Mouse (Mus musculus) embryonic facial prominence, embryonic 15.5 days (tissue): ENCODE results near the gene Sf3a2. TPM values are rescaled to one million over a fixed set of nuclear protein-coding genes. Genes with fewer than 3 reads are reported as not detected.
A peak's percentile ranks its signal among the peaks of the same experiment; 100 is the strongest.

Source experiments
- ATAC-seq: fragments of 200-750 bp; cut with Nextera tagmentation; 2 replicates; pipeline ENCODE4 v1.8.0; 2017; ENCODE audit warnings: low read depth, moderate TSS enrichment; ENCODE audit not compliant: insufficient number of reproducible peaks, low FRiP score, low TSS enrichment
- H3K27ac ChIP-seq: fragments of 300-500 bp; sonication (generic); replicated peaks from 2 replicates; pipeline ENCODE4 v1.5.1; 2015; ENCODE audit warnings: mild to moderate bottlenecking, inconsistent platforms
- H3K27me3 ChIP-seq: fragments of 300-500 bp; sonication (generic); 2 replicates; pipeline ENCODE4 v1.6.1; 2015; ENCODE audit warnings: inconsistent platforms
- H3K36me3 ChIP-seq: fragments of 300-500 bp; sonication (generic); 2 replicates; pipeline ENCODE4 v1.6.1; 2015; ENCODE audit warnings: mild to moderate bottlenecking, inconsistent platforms
- H3K4me1 ChIP-seq: fragments of 300-500 bp; sonication (generic); 2 replicates; pipeline ENCODE4 v1.6.1; 2015; ENCODE audit warnings: inconsistent platforms
- H3K4me2 ChIP-seq: fragments of 300-500 bp; sonication (generic); replicated peaks from 2 replicates; pipeline ENCODE4 v1.6.1; 2015; ENCODE audit warnings: mild to moderate bottlenecking, inconsistent platforms
- H3K4me3 ChIP-seq: fragments of 300-500 bp; sonication (generic); replicated peaks from 2 replicates; pipeline ENCODE4 v1.5.1; 2015; ENCODE audit warnings: mild to moderate bottlenecking, inconsistent platforms
- H3K9ac ChIP-seq: fragments of 300-500 bp; sonication (generic); 2 replicates; pipeline ENCODE4 v1.6.1; 2015; ENCODE audit warnings: inconsistent platforms
- H3K9me3 ChIP-seq: fragments of 300-500 bp; sonication (generic); replicated peaks from 2 replicates; pipeline ENCODE4 v1.6.1; 2016; ENCODE audit warnings: inconsistent platforms
- WGBS: fragments of 180-500 bp; shearing (Covaris S2); methylation state at CpG from one replicate; pipeline ENCODE4 v1.1.7; 2015; 5-methylcytosine and 5-hydroxymethylcytosine counted together
- polyA plus RNA-seq: library from polyadenylated mRNA; unstranded; fragments of >200 nt; fragmentation: Nextera tagmentation; extraction: Ambion mirVana; gene quantifications from 2 replicates; pipeline ENCODE4 v1.2.1, GENCODE M21; 2015

Sf3a2 gene
- polyA plus RNA-seq, 1 experiment from 2014 or later = 79.7 TPM

GRCm38 (mm10) chr10:80776358-80776869 is 21.6 kb upstream of the Sf3a2 start:
- no peak overlapping the region for H3K4me3 ChIP-seq
- H3K27ac ChIP-seq = no peak overlapping the region
- no peaks in the 10 kb centered on the region for H3K9me3 ChIP-seq
- H3K4me1 ChIP-seq = peaks cover 32% of the 10 kb centered on the region
- H3K27me3 ChIP-seq = no peaks in the 10 kb centered on the region
- no peak overlapping the region for H3K9ac ChIP-seq
- H3K36me3 ChIP-seq = peaks cover 93% of the 10 kb centered on the region
- 70% methylated on average over 6 of the region's 6 CpGs for WGBS
- ATAC-seq = no peak
- no peak overlapping the region for H3K4me2 ChIP-seq

DNA sequence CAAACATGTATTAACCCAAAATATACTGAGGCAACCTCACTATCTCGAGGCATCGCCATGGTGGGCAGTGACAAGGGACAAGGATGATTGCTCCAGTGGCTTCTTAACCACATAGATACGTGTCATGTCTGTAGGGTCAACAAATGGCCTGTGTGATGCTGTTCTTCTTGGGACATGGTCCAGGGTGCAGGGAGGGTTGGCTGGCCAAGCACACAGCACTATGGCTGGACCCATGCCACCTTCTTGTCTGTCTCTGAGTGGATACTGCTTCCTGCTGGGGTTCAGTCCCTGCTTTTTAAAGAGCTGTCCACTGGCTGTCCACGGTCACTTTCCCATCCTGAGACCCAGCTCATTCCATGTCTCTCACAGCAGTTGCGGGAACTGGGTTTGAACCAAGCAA is 20.9 kb upstream of the Sf3a2 start:
- no peak overlapping the region for H3K4me3 ChIP-seq
- ATAC-seq = no peak
- peaks cover 32% of the 10 kb centered on the region for H3K4me1 ChIP-seq
- no peak overlapping the region for H3K4me2 ChIP-seq
- no peaks in the 10 kb centered on the region for H3K9me3 ChIP-seq
- peaks cover 93% of the 10 kb centered on the region for H3K36me3 ChIP-seq
- H3K27me3 ChIP-seq = no peaks in the 10 kb centered on the region
- WGBS = 85% methylated on average over 5 of the region's 5 CpGs
- no peak overlapping the region for H3K27ac ChIP-seq
- no peak overlapping the region for H3K9ac ChIP-seq

- Histone ChIP-seq H3K9me3 (no peaks in the 10 kb centered on the region), H3K27me3 (no peaks in the 10 kb centered on the region), H3K4me3 (no peak overlapping the region), H3K4me1 (peaks cover 16% of the 10 kb centered on the region), H3K27ac (no peak overlapping the region), H3K4me2 (no peak overlapping the region), H3K36me3 (peaks cover 97% of the 10 kb centered on the region), H3K9ac (no peak overlapping the region)
- ATAC-seq = no peak
Observed at GRCm38 (mm10) chr10:80779565-80779964, 18.4 kb upstream of the Sf3a2 start.

- Histone ChIP-seq H3K4me3 (no peak overlapping the region), H3K9me3 (no peaks in the 10 kb centered on the region), H3K9ac (no peak overlapping the region), H3K27me3 (no peaks in the 10 kb centered on the region), H3K27ac (no peak overlapping the region), H3K4me2 (no peak overlapping the region), H3K4me1 (no peaks in the 10 kb centered on the region), H3K36me3 (peaks cover 99% of the 10 kb centered on the region)
- 98% methylated on average over 2 of the region's 2 CpGs for WGBS
- ATAC-seq = no peak
Observed at GRCm38 (mm10) chr10:80784302-80784701, 13.7 kb upstream of the Sf3a2 start.

- Histone ChIP-seq H3K9ac (no peak overlapping the region), H3K4me2 (no peak overlapping the region), H3K9me3 (no peaks in the 10 kb centered on the region), H3K4me3 (no peak overlapping the region), H3K36me3 (peaks cover 97% of the 10 kb centered on the region), H3K27me3 (no peaks in the 10 kb centered on the region), H3K27ac (no peak overlapping the region), H3K4me1 (no peaks in the 10 kb centered on the region)
- WGBS = 87% methylated on average over 12 of the region's 12 CpGs
- no peak for ATAC-seq
Observed at GRCm38 (mm10) chr10:80784871-80785270, 13.1 kb upstream of the Sf3a2 start.

DNA sequence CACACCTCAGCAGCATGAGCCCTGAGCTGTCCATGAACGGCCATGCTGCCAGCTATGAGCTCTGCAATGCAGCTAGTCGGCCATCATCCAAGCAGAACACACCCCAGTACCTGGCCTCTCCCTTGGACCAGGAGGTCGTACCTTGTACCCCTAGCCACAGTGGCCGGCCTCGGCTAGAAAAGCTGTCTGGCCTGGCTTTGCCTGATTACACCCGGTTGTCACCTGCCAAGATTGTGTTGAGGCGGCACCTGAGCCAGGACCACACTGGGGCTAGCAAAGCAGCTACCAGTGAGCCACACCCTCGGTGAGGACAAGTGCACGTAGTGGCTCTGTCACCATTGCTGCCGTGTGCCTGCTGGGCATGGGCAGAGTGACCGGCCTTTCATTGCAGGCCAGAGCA is 12.0 kb upstream of the Sf3a2 start:
- H3K27me3 ChIP-seq = no peaks in the 10 kb centered on the region
- H3K27ac ChIP-seq = no peak overlapping the region
- H3K4me2 ChIP-seq = no peak overlapping the region
- WGBS = 94% methylated on average over 11 of the region's 11 CpGs
- H3K9me3 ChIP-seq = no peaks in the 10 kb centered on the region
- no peak overlapping the region for H3K4me3 ChIP-seq
- peaks cover 98% of the 10 kb centered on the region for H3K36me3 ChIP-seq
- no peaks in the 10 kb centered on the region for H3K4me1 ChIP-seq
- no peak overlapping the region for H3K9ac ChIP-seq
- no peak for ATAC-seq

GRCm38 (mm10) chr10:80787517-80787916 is 10.5 kb upstream of the Sf3a2 start:
- no peak for ATAC-seq

DNA sequence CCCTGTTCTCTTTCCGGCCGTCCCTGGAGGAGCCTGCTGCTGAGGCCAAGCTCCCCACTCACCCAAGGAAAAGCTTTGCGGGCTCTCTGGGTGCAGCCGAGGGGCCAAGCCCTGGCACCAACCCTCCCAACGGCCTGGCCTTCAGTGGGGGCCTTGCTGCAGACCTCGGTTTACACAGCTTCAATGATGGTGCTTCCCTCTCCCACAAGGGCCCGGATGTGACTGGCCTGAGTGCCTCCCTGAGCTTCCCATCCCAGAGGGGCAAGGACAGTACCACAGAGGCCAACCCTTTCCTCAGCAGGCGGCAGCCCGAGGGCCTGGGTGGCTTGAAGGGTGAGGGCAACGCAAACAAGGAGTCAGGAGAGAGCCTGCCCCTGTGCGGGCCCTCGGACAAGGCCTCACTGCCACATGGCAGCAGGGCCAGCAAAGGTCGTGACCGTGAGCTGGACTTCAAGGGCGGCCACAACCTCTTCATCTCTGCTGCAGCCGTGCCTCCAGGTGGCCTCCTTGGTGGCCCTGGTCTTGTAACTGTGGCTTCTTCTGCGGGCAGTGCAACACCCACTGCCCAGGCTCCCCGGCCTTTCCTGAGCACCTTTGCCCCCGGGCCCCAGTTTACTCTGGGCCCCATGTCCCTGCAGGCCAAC is 7.1 kb upstream of the Sf3a2 start:
- Histone ChIP-seq H3K27ac (no peak overlapping the region), H3K27me3 (no peaks in the 10 kb centered on the region), H3K36me3 (peaks cover 98% of the 10 kb centered on the region), H3K4me2 (no peak overlapping the region), H3K9me3 (no peaks in the 10 kb centered on the region), H3K4me1 (peaks cover 3% of the 10 kb centered on the region; the same call in 1 of the 2 replicates), H3K9ac (no peak overlapping the region), H3K4me3 (no peak overlapping the region)
- WGBS = 87% methylated on average over 19 of the region's 19 CpGs
- ATAC-seq = no peak

More at GRCm38 (mm10) chr10:80787517-80787916, 10.5 kb upstream of the Sf3a2 start:
- Histone ChIP-seq H3K9me3 (no peaks in the 10 kb centered on the region), H3K4me3 (no peak overlapping the region), H3K4me1 (no peaks in the 10 kb centered on the region), H3K27ac (no peak overlapping the region), H3K27me3 (no peaks in the 10 kb centered on the region), H3K4me2 (no peak overlapping the region), H3K9ac (no peak overlapping the region), H3K36me3 (peaks cover 98% of the 10 kb centered on the region)
- 73% methylated on average over 2 of the region's 2 CpGs for WGBS

GRCm38 (mm10) chr10:80791476-80792174 is 6.4 kb upstream of the Sf3a2 start:
- H3K4me1 ChIP-seq = peaks cover 10% of the 10 kb centered on the region
- no peaks in the 10 kb centered on the region for H3K9me3 ChIP-seq
- WGBS = 75% methylated on average over 33 of the region's 33 CpGs
- H3K4me3 ChIP-seq = no peak overlapping the region
- no peak overlapping the region for H3K9ac ChIP-seq
- no peak for ATAC-seq
- H3K27me3 ChIP-seq = no peaks in the 10 kb centered on the region
- no peak overlapping the region for H3K4me2 ChIP-seq
- peaks cover 98% of the 10 kb centered on the region for H3K36me3 ChIP-seq
- 0 out of 2 replicates have a peak overlapping the region, but pooled peaks have one; percentile 17 for H3K27ac ChIP-seq

DNA sequence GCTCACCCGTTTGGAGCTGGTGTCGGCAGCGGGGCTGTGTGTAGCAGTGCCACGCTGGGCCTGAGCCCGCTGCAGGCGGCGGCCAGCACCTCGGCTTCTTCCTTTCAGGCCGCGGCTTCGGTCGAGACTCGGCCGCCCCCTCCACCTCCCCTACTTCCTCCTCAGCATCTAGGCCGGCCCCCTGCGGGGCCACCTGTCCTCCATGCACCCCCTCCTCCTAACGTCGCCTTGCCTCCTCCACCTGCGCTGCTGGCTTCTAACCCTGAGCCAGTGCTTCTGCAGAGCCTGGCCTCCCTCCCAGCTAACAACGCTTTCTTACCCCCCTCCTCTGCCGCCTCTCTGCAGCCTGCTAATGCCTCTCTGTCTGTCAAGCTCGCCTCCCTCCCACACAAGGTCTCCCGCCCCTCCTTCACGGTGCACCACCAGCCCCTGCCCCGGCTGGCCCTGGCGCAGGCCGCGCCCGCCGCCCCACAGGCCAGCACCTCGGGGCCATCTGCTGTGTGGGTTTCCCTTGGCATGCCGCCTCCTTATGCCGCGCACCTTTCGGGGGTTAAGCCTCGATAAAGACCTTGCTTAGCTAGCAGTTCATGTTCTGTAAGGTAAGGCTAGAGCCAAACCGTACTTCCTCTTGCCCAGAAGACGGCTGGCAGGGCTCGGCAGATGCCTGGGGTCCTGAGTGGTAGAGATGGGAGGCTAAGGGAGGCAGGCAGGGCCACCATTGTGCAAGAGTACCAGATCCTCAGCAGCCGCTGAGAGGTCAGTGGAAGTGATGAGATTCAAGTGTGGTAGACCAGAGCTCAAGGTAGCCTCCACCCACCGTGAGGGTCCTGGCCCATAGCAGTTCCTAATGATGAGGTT is 5.6 kb upstream of the Sf3a2 start:
- no peaks in the 10 kb centered on the region for H3K27me3 ChIP-seq
- 66% methylated on average over 41 of the region's 41 CpGs for WGBS
- H3K27ac ChIP-seq = 0 out of 2 replicates have a peak overlapping the region, but pooled peaks have one; percentile 17
- no peak for ATAC-seq
- H3K36me3 ChIP-seq = peaks cover 90% of the 10 kb centered on the region
- H3K9me3 ChIP-seq = no peaks in the 10 kb centered on the region
- no peak overlapping the region for H3K9ac ChIP-seq
- H3K4me3 ChIP-seq = no peak overlapping the region
- peaks cover 17% of the 10 kb centered on the region for H3K4me1 ChIP-seq
- H3K4me2 ChIP-seq = no peak overlapping the region
